In the genomic region with DNA sequence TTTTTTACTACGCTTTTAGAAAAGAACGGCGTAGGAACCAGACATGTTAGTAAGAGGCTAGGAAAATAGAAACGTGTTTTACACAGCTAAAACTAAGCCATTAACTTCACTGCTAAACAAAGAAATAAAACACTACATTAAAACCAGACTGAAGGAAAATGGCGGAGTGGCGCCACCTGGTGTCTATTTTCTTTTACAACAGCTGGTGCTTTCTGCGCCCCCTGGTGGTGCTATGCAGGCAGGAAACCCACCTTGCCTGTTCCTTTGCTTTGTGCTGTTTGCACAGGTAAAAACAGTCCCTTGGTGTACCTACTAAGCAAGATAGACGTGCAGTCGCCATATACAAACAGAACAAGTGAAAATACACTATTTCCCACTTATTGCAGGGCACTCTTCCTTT, we compare ENCODE assay signal across 9 mouse cellular contexts.
A peak's percentile ranks its signal among the peaks of the same experiment; 100 is the strongest.
DNase-seq lines count a peak whose midpoint lies in the region; ATAC-seq and TF ChIP-seq lines count a peak whose summit lies in the region.
"Had no signal": no experiment of that assay in that cellular context is flagged by ENCODE, and none has a peak within 500 bp of the region (broad histone marks: within the 10 kb centered on the region; RNA-seq: fewer than 3 reads in every experiment).

No protein-coding gene starts in this region.

- H3K4me3 ChIP-seq in heart, embryonic 11.5 days (ENCODE audit: low read depth, low read length): no peak overlapping the region
- no peak overlapping the region for H3K4me3 ChIP-seq in left cerebral cortex, adult 2 months
- no peak overlapping the region for H3K4me3 ChIP-seq in thymus, adult 2 months (ENCODE audit: control insufficient read depth, insufficient read depth, low read length)
- H3K4me3 ChIP-seq: midbrain, embryonic 12.5 days had no signal

- TF ChIP-seq POLR2A in thymus, adult 2 months (IDR thresholded peaks at IDR 0.05; ENCODE audit: control insufficient read depth, extremely low read depth, insufficient read depth, low read length, poor library complexity): no peak

- H3K9me3 ChIP-seq in heart, embryonic 11.5 days (replicated peaks; ENCODE audit: control insufficient read depth, low read length): no peaks in the 10 kb centered on the region
- H3K9me3 ChIP-seq: midbrain, embryonic 12.5 days had no signal

- intact Hi-C loops in heart, postnatal 14 days (cut with DNase I): loop anchor here (1.0 to 5.0 kb wide), 2 partner anchors 95 to 129 kb away; no protein-coding TSS in a partner anchor
- intact Hi-C loops in left cerebral cortex, adult 2 months (cut with DNase I): loop anchor here (1.0 kb wide), 2 partner anchors 129 to 258 kb away; no protein-coding TSS in a partner anchor

- no peak for ATAC-seq in heart, embryonic 11.5 days (replicated peaks; ENCODE audit: insufficient number of reproducible peaks, low FRiP score, low TSS enrichment)
- peak; percentile 40 for ATAC-seq in activated CD4-positive, CD25-positive, alpha-beta regulatory T cell, adult 4 months
- ATAC-seq in common myeloid progenitor, adult 5-6 weeks (replicated peaks; ENCODE audit: low read depth, poor library complexity, severe bottlenecking): peak; percentile 63; the same call in 1 of the 2 replicates

- H3K9ac ChIP-seq in heart, embryonic 11.5 days (ENCODE audit: low read depth, low read length): no peak overlapping the region
- H3K9ac ChIP-seq: midbrain, embryonic 12.5 days had no signal

- peaks cover 5% of the 10 kb centered on the region for H3K27me3 ChIP-seq in heart, embryonic 11.5 days (ENCODE audit: control insufficient read depth, insufficient read depth, low read length)
- no peaks in the 10 kb centered on the region for H3K27me3 ChIP-seq in thymus, adult 2 months (ENCODE audit: control insufficient read depth, insufficient read depth, low read length)
- H3K27me3 ChIP-seq: midbrain, embryonic 12.5 days had no signal

- WGBS in heart, embryonic 11.5 days (ENCODE audit: insufficient replicate concordance): 26% methylated on average over 9 of the region's 9 CpGs
- 25% methylated on average over 9 of the region's 9 CpGs for WGBS in thymus, adult 2 months

- no peaks in the 10 kb centered on the region for H3K36me3 ChIP-seq in heart, embryonic 11.5 days (ENCODE audit: control insufficient read depth, insufficient read depth, low read length)
- H3K36me3 ChIP-seq in thymus, adult 2 months (ENCODE audit: control insufficient read depth, insufficient read depth, low read length): no peaks in the 10 kb centered on the region
- H3K36me3 ChIP-seq: midbrain, embryonic 12.5 days had no signal

- H3K4me1 ChIP-seq in heart, embryonic 11.5 days (ENCODE audit: control insufficient read depth, insufficient read depth, low read length): 0 out of 2 replicates have a peak, but pooled peaks cover 5% of the 10 kb centered on the region
- no peaks in the 10 kb centered on the region for H3K4me1 ChIP-seq in thymus, adult 2 months (replicated peaks; ENCODE audit: control insufficient read depth, insufficient read depth, low read length)

- no peak overlapping the region for H3K4me2 ChIP-seq in heart, embryonic 11.5 days
- H3K4me2 ChIP-seq: midbrain, embryonic 12.5 days had no signal

- TF ChIP-seq CTCF in left cerebral cortex, adult 2 months (IDR thresholded peaks at IDR 0.05): no peak; the same call in none of the 2 replicates
- peak; percentile 82; the same call in 1 of the 2 replicates for TF ChIP-seq CTCF in thymus, adult 2 months (IDR thresholded peaks at IDR 0.05; ENCODE audit: borderline replicate concordance, control insufficient read depth, extremely low read depth, insufficient read depth, low read length, poor library complexity)

- H3K27ac ChIP-seq in heart, embryonic 11.5 days (ENCODE audit: low read depth, low read length): no peak overlapping the region
- no peak overlapping the region for H3K27ac ChIP-seq in left cerebral cortex, adult 2 months
- no peak overlapping the region for H3K27ac ChIP-seq in thymus, adult 2 months (ENCODE audit: control insufficient read depth, insufficient read depth, low read length)
- H3K27ac ChIP-seq: midbrain, embryonic 12.5 days had no signal

- peak; percentile 92 for DNase-seq in heart, adult 11 months
- DNase-seq in heart, postnatal 14 days: peak; percentile 77 to 86
- DNase-seq in left cerebral cortex, adult 2 months (ENCODE audit: extremely low spot score in 1 of 2, low spot score in 2 of 2): peak; percentile 60 to 76
- peak; percentile 64 to 79 for DNase-seq in natural killer cell, adult 2 months (ENCODE audit: low spot score in 2 of 2)
- DNase-seq in thymus, adult 2 months: peak; percentile 53
